Mouse (Mus musculus) thymus, postnatal 10 days (tissue): ENCODE measurements around the gene Myo19.

Experiments used
- DNase-seq, 2 experiments: peaks; one replicate each; pipeline ENCODE4 v3.0.0; 2021; ENCODE audit warnings: low spot score in 2 of 2

Myo19 gene

DNA sequence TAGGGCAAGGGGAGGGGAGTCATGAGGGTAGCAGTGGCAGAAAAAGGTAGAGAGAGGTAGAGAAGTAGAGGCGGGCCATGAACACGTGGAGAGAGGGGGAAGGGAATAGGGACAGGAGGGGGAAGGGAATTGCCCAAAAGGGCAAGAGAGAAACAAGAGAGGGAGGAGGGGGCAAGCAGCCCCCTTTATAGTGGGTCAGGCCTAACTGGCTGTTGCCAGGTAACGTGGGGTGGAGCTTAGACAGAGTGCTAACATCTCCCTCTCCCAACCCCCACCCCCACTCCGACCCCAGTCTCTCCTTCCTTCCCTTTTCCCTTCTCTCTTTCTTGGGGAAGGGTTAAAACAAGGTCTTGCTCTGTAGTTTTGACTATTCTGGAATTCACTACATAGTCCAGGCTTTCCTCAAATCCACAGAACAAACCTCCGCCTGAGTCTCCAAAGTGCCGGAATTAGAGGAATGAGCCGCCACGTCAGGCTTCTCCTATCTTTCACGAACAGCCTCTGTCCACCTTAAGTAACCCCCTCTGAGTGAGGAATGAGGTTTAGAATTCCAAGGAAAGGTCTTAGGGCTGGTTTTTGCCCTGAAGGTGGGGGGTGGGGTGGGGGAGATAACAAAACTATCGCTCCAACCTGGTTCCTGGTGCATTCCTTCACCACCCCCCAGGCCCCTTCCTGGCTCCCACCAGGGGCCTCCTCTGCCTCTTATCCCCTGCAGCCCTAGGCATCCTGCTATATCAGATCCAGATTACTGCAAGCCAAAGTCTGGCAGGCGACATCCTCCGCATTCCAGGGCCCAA is 64.9 kb downstream of the Myo19 start:
- no peak for DNase-seq

DNA sequence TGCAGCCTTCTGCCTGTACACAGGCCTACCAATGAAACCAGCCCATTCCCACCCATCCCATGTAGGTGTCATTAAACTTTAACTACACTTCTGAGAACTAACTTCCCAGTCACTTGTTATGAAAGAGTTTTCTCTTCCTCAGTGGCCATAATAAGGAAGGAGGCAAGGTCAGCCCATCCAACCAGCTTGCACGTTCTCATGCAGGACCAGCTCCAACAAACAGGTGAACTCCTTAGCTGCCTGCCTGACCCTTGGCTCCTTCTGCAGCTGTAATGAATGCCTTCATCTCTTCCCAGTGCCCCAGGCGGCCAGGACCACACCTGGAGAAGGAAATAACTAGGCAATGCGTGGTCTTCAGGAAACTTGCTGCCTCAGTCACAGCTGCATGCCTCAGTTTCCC is 65.9 kb downstream of the Myo19 start:
- DNase-seq: no peak

DNA sequence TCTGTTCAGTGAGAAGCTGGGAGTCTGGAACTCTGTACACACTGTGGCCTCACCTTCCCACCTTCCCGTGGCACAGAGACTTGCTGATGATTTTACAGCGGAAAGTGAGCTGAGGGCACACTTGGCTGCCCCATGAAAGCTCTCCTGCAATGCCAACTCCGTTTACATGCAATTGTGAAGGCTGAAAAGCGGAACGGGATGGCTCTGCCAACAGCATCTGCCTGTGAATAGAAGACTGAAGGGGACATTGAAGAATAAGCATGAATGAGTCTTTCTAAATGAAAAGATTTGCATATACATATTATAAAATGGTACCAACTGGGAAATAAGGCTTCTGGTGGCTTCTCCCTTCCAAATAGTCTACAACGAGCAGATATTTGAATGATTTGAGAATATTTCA is 67.3 kb downstream of the Myo19 start:
- no peak for DNase-seq

DNA sequence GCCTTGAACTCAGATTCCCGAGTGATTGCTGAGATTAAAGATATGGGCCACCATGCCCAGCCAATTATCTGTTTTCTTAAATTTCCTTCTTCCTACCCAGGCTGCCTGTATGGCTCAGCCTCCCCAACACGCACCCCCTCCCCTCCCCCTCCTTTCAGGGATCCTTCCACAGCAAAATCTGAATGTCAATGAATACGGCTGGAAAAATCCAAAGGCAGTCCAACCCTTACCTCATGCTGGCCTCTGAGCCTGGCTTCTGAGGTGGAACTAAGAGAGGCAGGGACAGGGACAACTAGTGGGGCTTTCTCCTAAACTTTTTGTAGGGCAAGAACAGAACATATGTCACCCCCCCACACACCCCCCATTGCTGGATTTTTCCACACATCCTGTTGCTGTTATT is 68.2 kb downstream of the Myo19 start:
- no peak for DNase-seq

- no peak for DNase-seq
These were observed 68.6 kb downstream of the Myo19 start for GRCm38 (mm10) chr11:84948526-84948925.

GRCm38 (mm10) chr11:84952611-84953010 is 72.7 kb downstream of the Myo19 start:
- DNase-seq: no peak

DNA sequence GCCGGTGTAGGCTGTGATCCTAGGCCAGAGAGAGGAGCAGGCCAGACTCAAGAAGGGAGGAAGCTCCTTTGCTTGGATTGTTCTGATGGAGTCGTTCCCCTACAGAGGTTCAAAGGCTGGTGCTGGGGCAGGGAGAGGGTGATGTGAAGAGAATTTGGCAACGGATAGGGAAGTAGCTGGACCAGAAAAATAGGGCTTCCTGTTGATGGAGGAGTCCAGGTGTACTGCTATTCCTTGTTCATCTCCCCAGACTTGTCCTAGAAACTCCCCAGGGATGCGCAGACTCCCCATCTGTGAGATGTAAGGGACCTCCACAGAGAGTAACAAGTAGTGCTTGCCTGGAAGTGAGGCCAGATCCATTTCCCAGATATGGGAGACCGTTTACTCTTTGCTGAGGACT is 76.5 kb downstream of the Myo19 start:
- DNase-seq: no peak

- no peak for DNase-seq
These were observed 77.2 kb downstream of the Myo19 start for GRCm38 (mm10) chr11:84957171-84957570.

DNA sequence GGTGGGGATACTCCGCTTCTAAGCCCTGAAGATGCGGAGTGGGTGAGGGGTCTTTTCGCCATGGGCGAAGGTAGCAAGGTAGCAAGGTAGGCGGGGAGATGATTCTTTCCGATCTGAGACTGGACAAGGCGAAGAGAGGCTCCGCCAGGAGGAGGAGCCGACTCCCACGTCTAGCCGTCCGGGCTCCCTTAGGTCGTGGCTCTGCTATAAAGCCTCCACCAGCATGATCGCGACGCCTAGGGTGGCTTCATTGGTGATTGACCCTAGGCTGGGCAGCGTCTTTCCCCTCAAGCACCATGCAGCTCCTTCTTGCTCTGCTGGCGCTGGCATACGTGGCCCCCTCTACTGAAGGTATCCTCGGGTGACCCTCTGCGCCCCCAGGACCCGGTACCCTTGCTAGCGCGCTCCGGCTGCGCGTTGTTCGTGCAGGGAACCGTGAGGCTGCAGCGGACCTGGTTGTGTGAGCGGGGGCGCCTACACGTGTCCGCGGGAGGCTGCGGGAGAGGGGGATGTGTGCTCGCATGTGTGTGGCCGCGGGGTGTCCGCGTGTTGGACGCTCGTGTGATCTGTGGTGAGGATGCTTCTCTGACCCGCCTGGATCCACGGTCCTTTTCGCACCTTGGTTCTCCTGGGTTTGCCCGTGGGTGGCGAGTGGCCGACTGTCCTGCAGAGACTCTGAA is 77.8 kb downstream of the Myo19 start, which contains the start of gene Car4:
Gene Car4, plus strand, starts transcription at position 196 of the 680 bp plus-strand sequence.
- DNase-seq: no peak

- no peak for DNase-seq
These were observed 78.3 kb downstream of the Myo19 start for GRCm38 (mm10) chr11:84958271-84958630.

DNA sequence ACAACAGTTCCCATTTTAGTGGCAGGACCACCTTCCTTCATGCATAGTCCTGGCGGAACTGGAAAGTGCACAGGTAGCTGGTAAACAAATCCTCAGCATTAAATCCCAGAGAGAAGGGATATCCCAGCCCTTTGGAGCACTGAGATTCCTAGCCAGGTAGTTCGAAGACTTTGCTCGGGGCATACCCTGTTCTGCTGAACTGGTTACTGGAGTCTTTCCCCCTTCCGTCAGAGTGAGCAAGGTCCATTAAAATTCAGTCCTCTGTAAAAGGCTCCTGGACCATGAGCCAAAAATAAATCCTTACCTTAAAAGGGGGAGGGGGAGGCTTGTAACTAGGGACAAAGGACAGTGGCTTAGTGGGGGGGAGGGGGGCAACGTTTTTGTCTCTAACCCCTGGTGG is 79.2 kb downstream of the Myo19 start:
- DNase-seq: no peak

DNA sequence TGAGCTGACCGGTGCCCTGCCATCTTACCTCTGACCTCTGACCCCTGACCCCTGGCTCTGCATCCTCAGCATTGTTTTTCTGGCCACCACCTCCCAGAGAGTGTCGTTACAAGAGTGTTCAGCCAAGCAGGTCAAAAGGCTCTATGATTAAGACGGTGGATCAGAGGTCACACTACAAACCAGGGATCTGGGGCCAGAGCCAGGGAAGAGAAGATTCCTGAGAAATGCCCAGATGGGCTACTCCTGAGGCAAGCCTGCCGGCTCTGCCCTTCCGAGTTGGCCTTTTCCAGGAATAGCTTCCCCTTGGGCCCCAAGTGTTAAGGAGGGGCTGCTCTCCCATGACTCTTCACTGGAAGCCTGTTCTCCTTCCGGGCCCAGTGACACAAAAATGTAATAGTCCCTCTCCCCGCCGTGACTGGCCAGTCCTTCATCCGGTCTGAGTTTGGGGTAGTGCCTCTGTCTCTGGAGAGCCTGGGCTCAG is 79.8 kb downstream of the Myo19 start:
- DNase-seq: no peak

GRCm38 (mm10) chr11:84960291-84960690 is 80.3 kb downstream of the Myo19 start:
- DNase-seq: no peak

- no peak for DNase-seq
These were observed 80.8 kb downstream of the Myo19 start for GRCm38 (mm10) chr11:84960780-84961179.
